Mouse (Mus musculus) stomach, adult 2 months (tissue): Measurements from ENCODE around the gene Mmp11. TPM values are rescaled to one million over a fixed set of nuclear protein-coding genes. Genes with fewer than 3 reads are reported as not detected.

Source experiments
- polyA plus RNA-seq: library from polyadenylated mRNA; depleted of rRNA; stranded (reverse); fragments of >200 nt; gene quantifications from 2 replicates; pipeline ENCODE4 v1.2.3, GENCODE M21; 2012; rRNA removed

The Mmp11 gene
- polyA plus RNA-seq: 11.6 and 13.7 TPM in 2 replicates

DNA sequence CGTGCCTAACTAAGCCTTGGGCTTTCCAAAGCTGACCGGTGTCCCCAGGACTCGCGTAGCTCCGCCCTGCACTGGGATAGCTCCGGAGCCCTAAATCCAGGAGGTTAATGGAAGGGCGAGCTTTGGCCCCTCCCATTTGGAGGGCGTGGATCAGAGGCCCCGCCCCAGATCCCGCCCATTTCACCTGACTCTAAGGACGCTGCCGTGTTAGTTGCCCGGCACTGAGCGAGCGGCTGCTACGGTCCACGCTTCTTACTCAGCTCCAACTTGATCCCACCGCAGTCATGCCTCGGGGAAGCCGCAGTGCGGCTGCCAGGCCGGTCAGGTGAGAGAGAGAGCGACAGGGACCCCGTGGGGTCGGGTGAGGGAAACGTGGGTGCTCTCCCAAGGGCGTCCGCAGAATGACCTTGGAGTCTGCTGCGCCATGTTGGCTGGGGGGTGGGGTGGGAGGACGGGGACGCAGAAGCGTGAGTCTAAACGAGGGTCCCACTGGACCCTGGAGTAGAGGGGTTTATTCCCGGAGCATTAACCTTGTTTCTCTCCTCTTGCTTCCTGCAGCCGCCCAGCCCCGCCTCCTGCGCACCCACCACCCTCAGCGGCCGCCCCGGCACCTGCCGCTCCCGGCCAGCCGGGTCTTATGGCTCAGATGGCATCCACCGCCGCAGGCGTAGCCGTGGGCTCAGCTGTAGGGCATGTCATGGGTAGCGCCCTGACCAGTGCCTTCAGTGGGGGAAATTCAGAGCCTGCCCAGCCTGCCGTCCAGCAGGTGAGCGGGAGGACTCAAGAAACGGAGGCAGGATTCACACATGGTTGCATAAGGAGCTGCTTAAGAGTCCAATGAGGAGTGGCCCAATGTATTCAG, at the start of gene Mmp11:
Gene Mmp11 (minus strand): TSS at position 817 of the 862 bp plus-strand sequence.

DNA sequence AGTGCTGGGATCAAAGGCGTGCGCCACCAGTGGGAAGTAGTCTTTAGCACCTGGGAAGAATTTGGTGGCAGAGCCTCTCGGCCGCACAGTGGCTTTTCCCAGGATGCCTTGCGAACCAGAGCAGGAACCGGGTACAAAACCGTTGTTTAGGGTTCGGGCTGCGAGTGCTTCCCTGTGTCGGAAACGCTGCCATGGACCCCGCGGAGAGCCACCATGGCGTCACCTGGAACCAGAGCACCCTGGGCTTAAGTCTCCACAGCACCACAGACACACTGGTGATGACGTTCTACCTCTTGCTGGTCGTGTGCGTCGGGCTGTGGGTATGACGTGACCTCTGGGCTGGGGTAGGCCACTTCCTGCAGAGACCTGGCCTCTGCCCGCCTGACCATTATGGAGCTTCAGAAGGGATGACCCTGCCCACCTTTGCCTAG, 18.1 kb upstream of the Mmp11 start, which contains the start of gene Gm5134:
Gene Gm5134 (plus strand): TSS at position 134 of the 431 bp plus-strand sequence.

DNA sequence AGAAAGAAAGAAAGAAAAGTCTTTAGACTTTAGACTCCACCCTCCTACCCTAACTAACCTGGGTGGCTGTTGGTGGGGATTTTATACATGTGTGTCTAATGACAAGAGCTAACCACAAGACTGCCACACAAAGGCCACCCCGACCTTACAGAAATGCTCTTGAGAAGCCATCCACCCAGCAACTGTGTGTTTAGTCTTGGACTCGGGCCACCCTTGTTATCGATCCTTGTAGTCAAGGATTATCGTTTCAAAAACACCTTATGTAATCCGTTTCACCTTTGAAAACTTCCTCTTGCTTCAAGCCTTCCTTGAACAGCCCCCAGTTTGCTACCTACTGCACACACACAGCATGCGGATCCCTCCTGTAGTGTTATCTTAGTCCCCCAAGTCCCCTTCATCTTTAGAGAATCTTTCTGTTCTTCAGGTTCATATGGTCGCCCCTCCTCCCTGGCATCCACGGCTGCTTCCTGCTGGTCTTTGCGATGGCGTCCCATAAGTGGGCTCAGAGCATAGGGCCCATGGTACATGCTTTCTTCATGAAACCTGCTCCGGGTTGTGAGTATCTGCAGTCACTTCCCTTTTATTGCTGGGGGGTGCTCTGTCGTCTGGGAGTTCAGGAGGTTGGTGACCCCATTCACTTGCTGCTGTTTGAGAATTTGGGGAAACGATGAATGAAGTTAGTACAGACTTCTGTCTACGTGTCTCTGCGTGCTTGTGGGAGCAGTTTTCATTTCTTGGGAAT, 6.6 kb upstream of the Mmp11 start, which contains the start of gene Vpreb3:
Gene Vpreb3 (plus strand): TSS at position 322 of the 742 bp plus-strand sequence.

DNA sequence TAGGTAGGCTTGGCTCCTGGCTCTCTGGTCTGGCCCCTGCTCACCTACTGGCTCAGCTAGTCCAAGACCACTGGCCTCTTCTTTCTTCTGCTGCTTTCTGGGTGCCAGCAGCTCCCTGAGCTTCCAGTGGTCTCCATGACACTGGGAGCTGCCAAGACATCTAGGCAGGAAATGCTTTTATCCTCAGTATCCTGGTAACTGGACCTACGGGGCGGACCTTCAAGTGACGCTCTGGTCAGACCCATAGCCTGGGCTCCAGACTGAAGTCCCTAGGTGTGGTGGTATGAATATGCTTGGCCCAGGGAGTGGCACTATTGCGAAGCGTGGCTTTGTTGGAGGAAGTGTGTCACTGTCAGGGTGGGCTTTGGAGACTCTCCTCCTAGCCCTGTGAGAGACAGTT, 4.2 kb upstream of the Mmp11 start, which contains the start of gene Gm867:
Gene Gm867 (minus strand): TSS at position 153 of the 400 bp plus-strand sequence.

DNA sequence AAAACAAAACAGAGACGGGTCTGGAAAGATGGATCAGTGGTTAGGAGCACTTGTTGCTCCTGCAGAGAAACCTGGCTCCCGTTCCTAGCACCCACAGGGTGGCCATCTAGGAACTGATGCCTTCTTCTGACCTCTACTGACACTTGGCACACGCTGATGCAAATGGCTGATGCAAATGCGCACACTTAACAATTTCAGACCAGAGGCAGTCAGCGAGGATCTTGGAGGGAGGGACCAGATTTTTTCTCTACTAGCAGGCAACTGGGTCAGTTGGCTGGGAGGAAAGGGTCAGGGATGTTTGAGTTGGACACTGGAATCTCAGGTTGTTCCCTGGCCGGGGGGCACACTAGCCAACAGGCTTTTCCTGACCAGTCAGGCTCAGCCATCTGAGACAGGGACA, 3.4 kb downstream of the Mmp11 start, which contains the start of gene Chchd10:
Gene Chchd10 (plus strand): TSS at position 240 of the 400 bp plus-strand sequence.

DNA sequence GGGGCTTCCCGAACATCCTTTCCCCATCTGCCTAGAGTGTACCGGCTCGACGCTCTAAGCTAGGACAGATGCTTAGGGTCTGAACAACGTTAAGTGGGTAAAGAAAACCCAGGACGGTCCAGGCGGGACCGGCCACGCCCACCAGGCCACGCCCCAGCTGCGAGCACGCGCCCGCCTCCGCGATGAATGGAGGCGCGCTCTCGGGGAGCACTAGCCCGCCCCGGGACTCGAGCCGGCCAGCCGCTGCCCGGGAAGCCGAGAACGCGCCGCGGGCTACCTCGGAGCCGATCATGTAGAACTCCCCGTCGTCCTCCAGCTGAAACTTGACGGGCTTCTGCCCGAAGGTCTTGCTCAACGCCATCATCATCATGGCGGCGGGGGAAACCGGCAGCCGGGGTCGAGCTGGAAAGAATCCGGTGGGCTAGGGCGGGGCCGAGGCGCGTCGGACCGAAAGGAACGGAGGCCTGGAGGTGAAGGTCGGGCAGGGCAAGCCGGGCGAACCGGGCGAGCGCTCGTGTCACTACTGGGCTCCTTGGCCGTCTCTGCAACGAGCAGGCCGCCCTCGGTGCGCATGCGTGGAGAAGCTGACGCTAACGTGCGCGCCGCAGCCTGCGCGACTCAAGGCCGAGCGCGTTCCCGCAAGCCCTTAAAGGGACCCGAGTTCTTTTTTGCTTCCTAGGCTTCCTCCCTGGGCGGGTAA, 15.1 kb downstream of the Mmp11 start, which contains the start of gene Smarcb1:
Gene Smarcb1 (minus strand): TSS at position 592 of the 700 bp plus-strand sequence.

DNA sequence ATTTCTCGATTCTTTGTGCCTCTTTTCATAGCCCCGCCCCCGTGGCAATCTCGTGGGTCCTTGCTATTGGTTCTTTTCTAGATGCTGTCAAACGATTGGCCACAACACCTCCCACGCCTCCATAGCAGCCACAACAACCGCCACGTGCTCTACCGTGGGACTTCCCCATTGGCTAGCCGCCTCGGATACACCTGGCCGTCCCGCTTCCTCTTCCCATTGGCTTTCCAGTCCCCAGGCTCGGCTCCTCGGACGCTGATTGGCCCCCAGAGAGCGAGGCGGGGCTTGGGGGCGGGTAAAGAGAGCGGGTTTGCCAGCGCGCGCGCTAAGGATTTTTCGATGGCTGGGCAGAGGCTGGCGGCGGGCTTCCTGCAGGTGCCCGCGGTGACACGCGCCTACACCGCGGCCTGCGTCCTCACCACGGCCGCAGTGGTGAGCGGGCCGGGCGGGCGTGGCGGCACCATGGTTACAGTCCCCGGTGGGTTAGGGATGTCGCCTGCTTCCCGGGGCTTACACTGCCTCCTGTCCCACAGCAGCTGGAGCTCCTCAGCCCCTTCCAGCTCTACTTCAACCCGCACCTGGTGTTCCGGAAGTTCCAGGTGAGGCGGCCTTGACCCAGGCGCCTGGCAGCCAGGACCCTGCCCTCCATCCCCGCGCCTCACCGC, 43.1 kb downstream of the Mmp11 start, which contains the start of gene Derl3:
Gene Derl3 (plus strand): TSS at position 325 of the 662 bp plus-strand sequence.

Other genes starting within 250 kb of the Mmp11 start
- 15.4 and 19.2 TPM in 2 replicates for gene Cabin1, start 172.2 kb downstream of the Mmp11 start, polyA plus RNA-seq
- gene Ddt, start 163.1 kb downstream of the Mmp11 start, polyA plus RNA-seq: 55.7 and 66.9 TPM in 2 replicates
- 0.61 TPM in 1 of 2 replicates, not detected in the other for gene Gm20441, start 155.5 kb downstream of the Mmp11 start, polyA plus RNA-seq
- gene Gstt3, start 155.1 kb downstream of the Mmp11 start, polyA plus RNA-seq: 37.5 and 38.9 TPM in 2 replicates
- gene Gstt1, start 137.9 kb downstream of the Mmp11 start, polyA plus RNA-seq: 55.2 and 70.1 TPM in 2 replicates
- not detected in 2 replicates for gene Gstt4, start 114.0 kb downstream of the Mmp11 start, polyA plus RNA-seq
- gene Gstt2, start 99.1 kb downstream of the Mmp11 start, polyA plus RNA-seq: 104 and 132 TPM in 2 replicates
- 921 and 1,563 TPM in 2 replicates for gene Mif, start 76.3 kb downstream of the Mmp11 start, polyA plus RNA-seq
- 28.9 and 38.8 TPM in 2 replicates for gene Derl3, start 43.1 kb downstream of the Mmp11 start, polyA plus RNA-seq
- 32.3 and 34.3 TPM in 2 replicates for gene Smarcb1, start 14.9 kb downstream of the Mmp11 start, polyA plus RNA-seq
- gene Chchd10, start 3.4 kb downstream of the Mmp11 start, polyA plus RNA-seq: 1,169 and 2,852 TPM in 2 replicates
- gene Gm867, start 4.2 kb upstream of the Mmp11 start, polyA plus RNA-seq: 0.11 TPM in 1 of 2 replicates, not detected in the other
- 0.11 and 0.31 TPM in 2 replicates for gene Vpreb3, start 6.6 kb upstream of the Mmp11 start, polyA plus RNA-seq
- not detected in 2 replicates for gene Gm5134, start 18.0 kb upstream of the Mmp11 start, polyA plus RNA-seq
- gene Zfp280b, start 96.2 kb upstream of the Mmp11 start, polyA plus RNA-seq: 1.3 and 1.5 TPM in 2 replicates
- gene Slc5a4b, start 174.5 kb upstream of the Mmp11 start, polyA plus RNA-seq: 0.02 and 0.04 TPM in 2 replicates
- not detected in 2 replicates for gene Slc5a4a, start 211.0 kb upstream of the Mmp11 start, polyA plus RNA-seq